Mouse (Mus musculus): ENCODE data around the gene Ifrd2.

DNA sequence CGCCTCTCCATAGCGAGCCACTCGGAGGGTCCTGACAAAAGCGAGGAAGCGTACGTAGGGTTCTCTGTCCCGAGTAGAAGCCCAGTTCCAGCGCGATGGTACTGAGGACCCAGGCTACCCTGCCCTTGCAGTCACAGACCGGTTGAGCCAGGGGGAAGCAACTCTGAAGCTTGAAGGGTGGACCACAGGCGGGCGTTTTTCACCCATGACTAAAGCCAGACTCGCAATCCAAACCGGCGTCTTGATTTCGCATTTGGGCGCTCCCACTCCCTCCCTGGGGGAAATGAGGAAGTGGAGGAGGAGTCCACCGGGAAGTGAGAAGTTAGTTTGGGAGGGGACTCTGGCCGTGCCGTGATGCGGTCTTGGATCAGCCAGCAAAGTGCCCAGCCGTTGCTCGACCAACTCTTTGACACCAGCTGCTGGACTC, 32.4 kb upstream of the Ifrd2 start:
- no peak for TF ChIP-seq POLR2A (IDR thresholded peaks at IDR 0.05; ENCODE audit: extremely low read depth, insufficient read depth, low read length)
- no peak for TF ChIP-seq CTCF (IDR thresholded peaks at IDR 0.05; ENCODE audit: low read depth, low read length)

Data from liver, adult 2 months (tissue).